Mouse (Mus musculus) liver, postnatal 0 days (tissue): ENCODE results near the gene Aox1.

Experiments
- CTCF ChIP-seq: sonication (generic); IDR thresholded peaks from 2 replicates; pipeline ENCODE4 v1.5.1; 2016; ENCODE audit warnings: antibody characterized with exemption, low read depth
- EP300 ChIP-seq: IDR thresholded peaks from 2 replicates; pipeline ENCODE4 v1.6.1; 2016; ENCODE audit warnings: antibody characterized with exemption, low read depth, mild to moderate bottlenecking

DNA sequence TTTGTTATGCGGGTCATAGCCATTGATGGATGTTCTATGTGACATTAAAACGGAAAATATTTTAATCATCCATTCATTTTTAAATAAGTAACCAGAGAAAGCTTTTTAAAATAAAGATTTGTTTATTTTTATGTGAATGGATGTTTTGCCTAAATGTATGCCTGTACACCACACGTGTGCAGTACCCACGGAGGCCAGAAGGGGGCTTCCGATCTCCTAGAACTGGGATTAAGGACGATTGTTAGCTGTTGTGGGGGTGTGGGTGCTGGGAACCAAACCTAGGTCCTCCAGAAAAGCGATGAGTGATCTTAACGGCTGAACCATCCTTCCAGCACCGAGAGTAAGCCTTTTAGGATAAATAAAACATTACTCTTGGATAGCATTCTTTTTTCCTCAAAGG lies 109.3 kb downstream of the Aox1 start:
- TF ChIP-seq CTCF = peak; percentile 31
- no peak for TF ChIP-seq EP300
